Mouse (Mus musculus) cerebellum, adult 18-20 months (tissue): ENCODE measurements around the gene Gm20388.

Source experiments
- DNase-seq, 2 experiments: peaks; one replicate each; pipeline ENCODE4 v3.0.0; 2021

The Gm20388 gene

DNA sequence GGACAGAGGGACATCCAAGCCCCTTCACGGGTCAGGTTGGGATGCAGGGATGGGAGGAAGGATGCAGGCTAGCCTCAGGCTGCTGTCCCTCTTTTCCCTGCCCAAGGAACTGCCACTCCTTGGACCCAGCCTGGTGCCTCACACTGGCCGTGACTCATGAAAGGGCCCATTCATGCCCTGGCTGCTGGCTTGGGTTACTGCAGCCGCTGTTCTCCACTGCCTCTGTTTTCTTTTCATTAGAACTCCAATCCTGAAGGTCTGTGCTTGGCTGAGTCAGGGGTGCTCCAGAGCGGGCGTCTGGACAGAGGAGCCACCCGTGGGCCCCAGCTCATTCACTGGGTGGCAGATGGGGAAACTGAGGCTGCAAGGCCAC is 2314.0 kb downstream of the Gm20388 start:
- no peak for DNase-seq

- DNase-seq = no peak
Observed at GRCm38 (mm10) chr8:122225446-122225845, 2314.8 kb downstream of the Gm20388 start.

- DNase-seq = no peak
Observed at GRCm38 (mm10) chr8:122227345-122227744, 2316.7 kb downstream of the Gm20388 start.

DNA sequence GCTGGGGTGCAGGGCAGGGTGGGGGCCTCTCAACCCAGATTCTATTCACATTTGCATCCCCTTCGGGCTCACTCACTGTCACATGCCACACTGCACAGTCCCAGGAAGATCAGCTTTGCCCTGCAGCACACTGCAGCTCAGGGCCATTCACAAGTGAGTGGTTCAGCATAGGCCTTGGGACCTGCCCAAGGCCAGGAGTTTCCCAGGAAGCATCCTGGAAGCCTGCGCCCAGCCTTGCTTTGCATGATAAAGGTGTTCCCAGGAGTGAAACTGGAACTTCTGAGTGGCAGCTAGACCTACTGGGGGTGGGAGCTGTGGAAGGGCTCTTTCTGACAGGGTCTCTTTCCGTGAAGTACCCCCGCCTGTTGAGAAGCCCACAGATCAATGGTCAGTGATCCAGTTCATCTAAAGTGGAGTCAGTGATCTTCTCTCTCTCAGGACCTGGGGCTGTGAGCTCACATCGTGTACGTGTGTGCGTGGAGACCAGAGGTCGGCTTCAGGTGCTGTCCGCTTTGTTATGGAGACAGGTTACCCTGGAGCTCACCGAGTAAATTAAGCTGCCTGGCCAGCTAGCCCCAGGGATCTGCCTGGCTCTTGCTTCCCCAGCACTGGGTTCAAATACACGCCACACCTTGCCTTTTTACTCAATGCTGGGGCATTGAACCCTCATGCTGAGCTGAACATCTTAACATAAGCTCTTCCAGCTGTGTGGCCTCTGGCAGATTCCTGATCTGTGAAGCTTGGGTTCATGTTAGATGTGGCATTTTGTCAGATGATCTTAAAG is 2318.3 kb downstream of the Gm20388 start:
- no peak for DNase-seq

DNA sequence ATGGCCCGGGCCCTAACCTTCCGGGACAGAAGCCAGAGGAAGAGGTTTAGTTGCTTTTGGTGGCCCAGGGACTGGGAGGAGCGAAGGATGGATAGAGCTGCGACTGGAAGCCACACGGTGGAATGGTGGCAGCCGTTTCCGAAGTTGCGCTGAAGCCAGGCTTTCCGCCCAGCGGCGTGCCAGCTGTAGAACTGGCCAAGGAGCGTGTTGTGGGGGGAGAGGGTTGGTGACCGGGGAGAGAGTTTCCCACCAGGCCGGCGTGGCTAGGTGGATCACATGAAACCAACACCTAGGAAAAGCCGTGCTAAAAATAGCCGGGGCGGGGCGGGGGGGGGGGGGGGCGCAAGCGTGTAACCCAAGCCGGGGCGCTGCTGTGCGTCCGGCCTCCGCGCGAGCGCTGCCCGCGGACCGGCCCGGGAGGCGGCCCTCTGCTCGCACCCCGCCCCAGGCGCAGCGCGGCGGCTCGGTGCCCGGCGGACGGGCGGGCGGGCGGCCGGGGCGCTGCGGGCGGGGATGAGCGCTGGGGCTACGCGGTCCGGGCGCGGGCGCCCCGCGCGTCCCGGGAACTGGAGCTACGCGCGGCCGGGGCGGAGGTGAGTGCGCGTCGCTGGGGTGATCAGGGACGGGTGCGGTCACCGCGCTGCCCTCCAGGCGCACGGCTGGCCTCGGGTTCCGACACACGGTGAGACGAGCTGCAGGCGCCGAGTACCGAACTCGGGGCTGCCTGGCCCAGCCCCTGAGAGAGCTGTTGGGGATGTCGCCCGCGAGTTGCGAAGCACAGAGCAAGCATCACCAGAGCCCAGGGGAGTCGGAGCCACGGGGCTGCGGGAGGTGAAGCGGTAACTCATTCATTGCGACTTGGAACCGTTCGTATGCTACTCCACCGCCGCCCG is 2319.4 kb downstream of the Gm20388 start:
- peak; percentile 48 to 75 for DNase-seq

DNA sequence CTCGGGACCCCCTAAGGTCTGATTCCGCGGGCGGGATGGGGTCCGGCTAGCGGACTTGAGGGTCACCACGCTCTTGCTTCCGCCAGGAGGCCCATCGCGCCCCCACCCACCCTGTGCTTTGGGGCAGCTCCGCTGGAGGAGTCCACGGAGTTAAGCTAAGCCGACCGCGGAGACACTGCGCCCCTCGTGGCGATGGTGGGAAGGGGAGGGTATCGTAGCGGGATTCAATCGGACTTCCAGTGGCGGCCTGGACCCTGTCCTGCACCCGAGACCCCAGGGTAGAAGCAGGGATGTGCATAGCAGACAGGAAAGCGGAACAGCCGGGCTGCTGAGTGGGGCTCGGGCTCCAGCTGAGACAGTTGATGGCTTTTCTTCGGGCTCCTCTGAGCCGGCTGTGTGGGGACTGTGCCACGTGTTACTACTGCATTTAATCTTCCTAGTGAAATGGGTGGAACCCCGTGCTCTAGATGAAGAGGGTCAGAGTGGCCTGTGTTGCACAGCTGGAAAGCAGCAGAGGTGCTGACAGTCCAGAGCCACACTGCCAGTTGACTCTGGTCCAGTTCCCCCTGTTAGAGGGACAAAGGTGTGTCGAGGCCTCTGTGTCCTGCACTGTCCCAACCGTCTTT is 2320.2 kb downstream of the Gm20388 start:
- peak; percentile 82 to 86 for DNase-seq

- peak; percentile 58 for DNase-seq
Observed at GRCm38 (mm10) chr8:122234055-122234454, 2323.4 kb downstream of the Gm20388 start.

GRCm38 (mm10) chr8:122236521-122236920 is 2325.9 kb downstream of the Gm20388 start:
- DNase-seq = no peak

DNA sequence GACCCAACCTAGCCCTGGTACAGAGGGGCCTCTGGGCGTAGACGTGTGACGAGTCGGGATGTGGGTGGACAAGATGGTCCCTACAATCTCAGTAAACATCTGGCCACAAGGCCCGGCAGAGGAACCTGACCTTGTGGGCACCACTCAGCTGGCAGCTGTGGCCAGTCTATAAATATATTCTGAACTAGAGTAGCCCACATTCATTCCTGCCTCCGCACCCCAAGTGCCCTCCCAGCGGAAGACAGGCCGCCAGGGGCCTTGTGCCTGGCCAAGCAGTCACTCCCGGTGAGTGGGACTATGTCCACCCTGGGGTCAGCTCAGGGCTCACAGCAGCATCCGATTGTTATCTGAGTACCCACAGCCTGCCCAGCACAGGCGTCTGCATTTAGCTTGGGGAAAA is 2327.6 kb downstream of the Gm20388 start:
- no peak for DNase-seq

GRCm38 (mm10) chr8:122238731-122239130 is 2328.1 kb downstream of the Gm20388 start:
- DNase-seq = no peak

DNA sequence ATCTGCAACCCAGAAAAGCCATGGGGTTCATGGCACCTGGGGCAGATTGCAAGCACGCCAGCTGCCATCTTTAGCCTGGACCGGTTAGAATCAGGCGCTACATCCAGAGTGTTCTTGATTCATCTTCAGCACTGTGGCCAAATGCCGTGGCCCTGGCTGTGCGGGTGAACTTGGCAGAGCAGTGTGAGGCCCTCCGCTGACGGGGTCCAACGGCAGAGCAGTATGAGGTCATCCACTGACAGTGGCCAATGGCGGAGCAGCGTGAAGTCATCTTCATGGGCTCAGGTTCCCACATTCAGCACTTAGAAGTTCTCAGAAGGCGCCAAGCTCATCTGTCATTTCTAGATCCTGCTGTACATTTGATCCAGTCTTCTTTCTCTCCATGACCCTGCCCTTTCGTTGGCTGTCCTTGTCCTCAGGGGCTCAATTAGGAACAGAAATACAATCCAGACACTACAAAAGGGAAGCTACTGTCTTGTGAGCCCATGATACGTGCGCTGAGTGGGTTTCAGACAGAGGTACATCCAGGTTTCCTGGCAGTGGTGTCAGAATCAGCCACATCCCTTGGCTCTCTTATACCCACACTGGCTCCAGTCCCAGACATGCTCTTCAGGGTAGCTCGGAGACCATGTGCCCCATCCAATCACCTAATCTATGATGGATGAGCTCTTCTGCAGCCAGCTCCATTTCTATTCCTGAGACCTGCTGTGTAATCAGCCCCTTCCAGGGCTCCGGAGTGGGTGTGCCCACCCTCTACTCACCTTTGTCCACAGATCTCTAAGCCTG is 2329.8 kb downstream of the Gm20388 start:
- DNase-seq = peak in 1 of 2 experiments; percentile 27

DNA sequence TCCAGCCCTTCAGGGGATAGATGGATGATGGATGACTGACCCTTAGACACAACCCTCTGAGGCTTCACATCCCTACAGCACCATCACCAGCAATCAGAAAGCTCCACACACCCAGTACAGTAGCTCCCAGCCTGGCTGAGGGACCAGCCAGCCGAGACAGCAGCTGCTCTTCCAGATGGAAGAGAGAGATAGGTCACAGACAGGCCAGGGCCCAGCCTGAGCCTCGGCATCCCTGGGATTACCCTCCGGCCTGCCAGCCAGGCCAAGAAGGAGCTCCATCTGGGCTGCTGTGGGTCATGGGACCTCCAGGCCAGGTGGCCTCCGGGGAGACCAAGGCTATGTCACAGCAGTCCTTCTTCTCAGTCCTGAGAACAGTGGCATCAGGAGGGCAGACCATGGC is 2332.7 kb downstream of the Gm20388 start:
- DNase-seq = no peak

DNA sequence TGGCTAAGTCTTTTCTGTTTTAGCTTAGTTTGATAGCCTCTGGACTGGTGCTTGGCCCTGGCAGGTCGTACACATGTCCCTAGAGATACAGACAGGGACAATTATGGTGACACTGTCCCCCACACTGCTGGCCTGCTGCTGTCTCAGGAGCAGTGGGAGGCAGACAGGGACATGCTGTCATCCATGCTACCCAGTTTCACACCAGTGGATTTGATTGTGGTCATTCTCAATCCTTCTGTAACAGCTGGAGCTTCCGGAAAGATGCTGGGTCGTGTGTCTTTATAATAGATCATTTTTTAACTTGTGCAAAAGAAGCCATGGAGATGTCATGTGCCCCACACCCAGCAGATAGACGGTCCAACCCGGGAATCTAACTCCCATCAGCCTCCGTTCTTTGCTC is 2334.5 kb downstream of the Gm20388 start:
- no peak for DNase-seq

- no peak for DNase-seq
Observed at GRCm38 (mm10) chr8:122246257-122247211, 2335.9 kb downstream of the Gm20388 start.

GRCm38 (mm10) chr8:122251739-122252138 is 2341.1 kb downstream of the Gm20388 start:
- DNase-seq = no peak

- no peak for DNase-seq
Observed at GRCm38 (mm10) chr8:122252366-122252765, 2341.7 kb downstream of the Gm20388 start.

DNA sequence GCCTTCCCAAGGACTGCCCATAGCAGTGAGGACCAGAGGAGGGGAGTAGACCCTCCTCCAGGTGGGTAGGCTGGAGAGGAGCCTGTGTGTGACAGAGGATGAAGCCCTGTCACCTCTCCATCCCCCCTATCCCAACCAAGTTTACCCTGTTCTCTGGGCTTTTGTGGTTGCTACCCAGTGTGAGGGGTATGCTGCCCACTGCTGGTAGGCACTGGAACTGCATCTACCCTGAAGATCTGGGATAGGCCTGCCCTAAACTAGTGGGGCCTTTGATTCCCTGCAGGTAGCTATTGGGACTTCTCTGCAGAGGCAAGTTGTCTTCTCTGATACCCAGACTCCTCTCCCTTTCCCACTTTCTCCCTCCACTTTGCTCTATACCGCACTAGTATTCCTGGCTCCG is 2348.7 kb downstream of the Gm20388 start:
- peak; percentile 76 to 82 for DNase-seq

DNA sequence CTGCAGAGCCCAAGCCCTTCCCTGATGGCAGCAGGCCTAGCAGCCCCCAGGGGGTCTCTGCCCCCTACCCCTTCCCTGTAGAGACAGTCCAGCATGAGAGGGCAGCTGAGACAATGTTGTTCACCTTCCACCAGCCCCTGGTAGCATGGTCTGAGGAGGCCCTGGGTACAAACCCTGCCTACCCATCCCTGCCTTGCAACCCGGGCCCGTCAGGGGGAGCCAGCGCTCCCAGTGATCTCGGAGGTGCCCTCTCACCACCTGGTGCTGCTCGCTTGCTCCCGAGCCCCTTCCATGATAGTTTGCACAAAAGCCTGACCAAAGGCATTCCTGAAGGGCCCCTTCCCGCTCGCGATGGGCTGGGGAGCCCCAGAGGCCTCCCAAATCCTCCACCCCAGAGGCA is 2350.1 kb downstream of the Gm20388 start:
- DNase-seq = no peak

- peak; percentile 40 to 45 for DNase-seq
Observed at GRCm38 (mm10) chr8:122262835-122263234, 2352.2 kb downstream of the Gm20388 start.

DNA sequence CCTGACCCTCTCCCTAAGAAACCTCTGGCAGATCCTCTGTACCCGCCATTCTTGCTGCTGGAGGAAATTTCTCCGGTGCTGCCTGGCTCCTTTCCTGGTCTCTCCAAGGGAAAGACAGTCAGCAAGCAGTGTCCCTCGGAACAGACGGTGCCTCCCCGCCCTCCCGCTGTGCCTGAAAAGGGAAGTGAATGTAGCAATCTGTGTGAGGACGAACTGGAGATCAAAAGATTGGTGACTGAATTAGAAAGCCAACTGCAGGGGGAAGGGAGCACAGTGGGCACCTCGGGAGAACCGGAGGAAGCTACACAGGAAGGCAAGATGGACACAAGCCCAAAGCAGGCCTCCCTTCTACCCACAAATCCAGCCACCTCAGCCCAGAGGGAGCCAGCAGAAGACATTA is 2353.6 kb downstream of the Gm20388 start:
- DNase-seq = peak; percentile 86 to 88

DNA sequence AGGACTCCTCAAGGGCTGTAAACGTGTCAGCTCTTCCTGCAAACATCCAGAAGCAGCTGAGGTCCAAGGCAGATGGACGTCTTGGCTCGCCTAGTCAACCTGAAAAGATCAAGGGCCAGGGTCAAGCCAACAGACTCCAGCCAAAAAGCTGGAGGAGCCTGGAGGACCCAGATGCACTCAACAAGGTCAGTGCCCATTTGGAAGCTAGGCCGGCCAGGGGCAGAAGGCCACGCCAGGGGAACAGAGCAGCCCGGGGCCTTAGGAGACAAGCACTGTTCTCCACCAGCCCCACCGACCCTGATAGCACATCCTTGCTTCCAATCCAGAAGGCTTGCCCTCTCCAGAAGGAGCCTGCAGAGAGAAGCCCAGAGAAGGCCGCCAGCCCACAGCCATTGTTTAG is 2354.9 kb downstream of the Gm20388 start:
- DNase-seq = peak in 1 of 2 experiments; percentile 4
